Mouse (Mus musculus) retina, embryonic 14.5 days (tissue): Measurements from ENCODE around the gene Gm3183.
"Not testable (repeated sequence)": the region's sequence is repeated elsewhere in the genome, so short reads cannot be mapped to it uniquely, and the experiment has no call there.

Experiments used
- DNase-seq: peaks from one replicate; pipeline ENCODE4 v3.0.0-alpha.2; 2015; ENCODE audit warnings: low spot score

Gene Gm3183

GRCm38 (mm10) chr5:94865136-94865535, at the start of gene Gm3183:
Gene Gm3183 (plus strand): TSS chr5:94865436.
- not testable (repeated sequence) for DNase-seq
